Comparison of ENCODE assay signal across 10 mouse cellular contexts in genomic region chr7:100993166-100993565, GRCm38 (mm10). TPM values are rescaled to one million over a fixed set of nuclear protein-coding genes. Genes with fewer than 3 reads are reported as not detected.
A peak's percentile ranks its signal among the peaks of the same experiment; 100 is the strongest.
DNase-seq lines count a peak whose midpoint lies in the region; ATAC-seq and TF ChIP-seq lines count a peak whose summit lies in the region.
"Had no signal": no experiment of that assay in that cellular context is flagged by ENCODE, and none has a peak within 500 bp of the region (broad histone marks: within the 10 kb centered on the region; RNA-seq: fewer than 3 reads in every experiment).

No protein-coding gene starts in this region.

- peak; percentile 40; the same call in 1 of the 2 replicates for ATAC-seq in stomach, postnatal 0 days (ENCODE audit: low FRiP score, low TSS enrichment)
- no peak for ATAC-seq in intestine, embryonic 16.5 days

- WGBS in lung, adult 2 months: 43% methylated on average over 4 of the region's 4 CpGs
- WGBS in stomach, postnatal 0 days: 56% methylated on average over 4 of the region's 4 CpGs
- 73% methylated on average over 4 of the region's 4 CpGs for whole genome bisulfite sequencing in intestine, embryonic 16.5 days

- H3K4me2 ChIP-seq in stomach, postnatal 0 days (replicated peaks; ENCODE audit: low read depth): no peak overlapping the region
- no peak overlapping the region for H3K4me2 ChIP-seq in intestine, embryonic 16.5 days (ENCODE audit: low read depth, low read length)

- intact Hi-C loops in gastrocnemius, postnatal 36 days (cut with DNase I): no loop called here
- intact Hi-C loops in heart, postnatal 36 days (cut with DNase I): loop anchor here (2.0 kb wide), 1 partner anchor 18 kb away; no protein-coding TSS in a partner anchor

- peak; percentile 37 to 57 for DNase-seq in lung, adult 18-20 months
- no peak for DNase-seq in lung, adult 2 months
- peak; percentile 64 to 79 for DNase-seq in gastrocnemius, postnatal 36 days
- peak; percentile 78 to 82 for DNase-seq in heart, postnatal 36 days
- no peak for DNase-seq in stomach, postnatal 0 days (ENCODE audit: low spot score)
- DNase-seq in cerebellum, postnatal 10 days: no peak
- DNase-seq: layer of hippocampus, postnatal 36 days; thymus, postnatal 36 days had no signal

- no peak overlapping the region for H3K9ac ChIP-seq in stomach, postnatal 0 days (ENCODE audit: low read length)
- H3K9ac ChIP-seq in intestine, embryonic 16.5 days (ENCODE audit: low read depth, low read length): no peak overlapping the region

- H3K27me3 ChIP-seq in stomach, postnatal 0 days (ENCODE audit: control insufficient read depth, insufficient read depth, low read length): no peaks in the 10 kb centered on the region
- H3K27me3 ChIP-seq in intestine, embryonic 16.5 days (replicated peaks; ENCODE audit: control insufficient read depth, insufficient read depth, low read length): no peaks in the 10 kb centered on the region

- no peak overlapping the region for H3K27ac ChIP-seq in stomach, postnatal 0 days (replicated peaks)
- no peak overlapping the region for H3K27ac ChIP-seq in intestine, embryonic 16.5 days (ENCODE audit: low read length)

- no peak for TF ChIP-seq EP300 in stomach, postnatal 0 days (optimal IDR thresholded peaks at IDR 0.05)

- no peak for TF ChIP-seq CTCF in lung, adult 2 months (IDR thresholded peaks at IDR 0.05; ENCODE audit: insufficient read depth, low read length)
- TF ChIP-seq CTCF in stomach, postnatal 0 days (IDR thresholded peaks at IDR 0.05; ENCODE audit: low read depth): no peak

- TF ChIP-seq POLR2A in lung, adult 2 months (IDR thresholded peaks at IDR 0.05; ENCODE audit: borderline replicate concordance, extremely low read depth, low read depth, low read length): no peak

- H3K4me1 ChIP-seq in lung, adult 2 months (ENCODE audit: control insufficient read depth, insufficient read depth, low read length): peaks cover 22% of the 10 kb centered on the region
- no peaks in the 10 kb centered on the region for H3K4me1 ChIP-seq in stomach, postnatal 0 days (replicated peaks; ENCODE audit: control insufficient read depth, insufficient read depth)
- H3K4me1 ChIP-seq in intestine, embryonic 16.5 days (ENCODE audit: control insufficient read depth, insufficient read depth, low read length): 0 out of 2 replicates have a peak, but pooled peaks cover 3% of the 10 kb centered on the region

- H3K9me3 ChIP-seq in stomach, postnatal 0 days (ENCODE audit: control insufficient read depth, low read length): no peaks in the 10 kb centered on the region
- no peaks in the 10 kb centered on the region for H3K9me3 ChIP-seq in intestine, embryonic 16.5 days (ENCODE audit: control insufficient read depth, low read length)

- H3K36me3 ChIP-seq in stomach, postnatal 0 days (ENCODE audit: control insufficient read depth, insufficient read depth, low read length): no peaks in the 10 kb centered on the region
- no peaks in the 10 kb centered on the region for H3K36me3 ChIP-seq in intestine, embryonic 16.5 days (ENCODE audit: control insufficient read depth, insufficient read depth, low read length)

- H3K4me3 ChIP-seq in lung, adult 2 months (replicated peaks; ENCODE audit: extremely low read depth, low read depth, low read length): no peak overlapping the region
- no peak overlapping the region for H3K4me3 ChIP-seq in stomach, postnatal 0 days (ENCODE audit: low read depth, low read length)
- no peak overlapping the region for H3K4me3 ChIP-seq in intestine, embryonic 16.5 days (ENCODE audit: low read length)
- H3K4me3 ChIP-seq: erythroblast, embryonic 14.5 days had no signal

RNA-seq across cellular contexts. Expression of gene P2ry6, which starts 18.7 kb away (rescaled TPM):
- polyA plus RNA-seq in lung, adult 2 months (2012; rRNA removed): 59.1 and 61.6 TPM in 2 replicates
- total RNA-seq in gastrocnemius, postnatal 36 days (2021): 1 to 10 TPM; 1.1 TPM
- 1 to 10 TPM; 4.3 to 4.7 TPM for total RNA-seq in heart, postnatal 36 days (2021)
- polyA plus RNA-seq in stomach, postnatal 0 days (2015; fragmentation: Nextera tagmentation; extraction: Ambion mirVana): 6.1 and 6.4 TPM in 2 replicates
- polyA plus RNA-seq in intestine, embryonic 16.5 days (2015; fragmentation: Nextera tagmentation; extraction: Ambion mirVana): 9.0 and 9.8 TPM in 2 replicates

RNA-seq across cellular contexts. Expression of gene P2ry2, which starts 19.5 kb away (rescaled TPM):
- polyA plus RNA-seq in lung, adult 2 months (2012; rRNA removed): 25.0 and 25.2 TPM in 2 replicates
- 10 to 100 TPM; 29.6 to 44.9 TPM for total RNA-seq in gastrocnemius, postnatal 36 days (2021)
- total RNA-seq in heart, postnatal 36 days (2021): 10 to 100 TPM; 19.6 to 28.4 TPM
- polyA plus RNA-seq in stomach, postnatal 0 days (2015; fragmentation: Nextera tagmentation; extraction: Ambion mirVana): 5.7 and 5.8 TPM in 2 replicates
- polyA plus RNA-seq in intestine, embryonic 16.5 days (2015; fragmentation: Nextera tagmentation; extraction: Ambion mirVana): 3.1 and 3.3 TPM in 2 replicates

Comparison
In these comparisons a context has a peak if more than half of its experiments do, and no peak if none do; other contexts are left out.
1. DNase-seq: peak in lung, adult 18-20 months (2 of 2), gastrocnemius, postnatal 36 days (2 of 2) and heart, postnatal 36 days (2 of 2); none in lung, adult 2 months (single experiment), stomach, postnatal 0 days (single experiment) and cerebellum, postnatal 10 days (0 of 2).